Mouse (Mus musculus): ENCODE results near the gene Nktr. TPM values are rescaled to one million over a fixed set of nuclear protein-coding genes. Genes with fewer than 3 reads are reported as not detected.

The Nktr gene
- total and polyA plus RNA-seq, 3 experiments: 32.4 to 70.7 (median 34.3) TPM

- no peak for TF ChIP-seq RCOR1 (IDR thresholded peaks at IDR 0.05; ENCODE audit: low read depth, low read length)
- no peak for TF ChIP-seq USF2 (IDR thresholded peaks at IDR 0.05; ENCODE audit: borderline replicate concordance in 1 of 2, insufficient read depth in 1 of 2, low read depth in 1 of 2, low read length in 2 of 2)
Observed at GRCm38 (mm10) chr9:121718792-121719318, at the start of gene Nktr (continued).

GRCm38 (mm10) chr9:121669348-121669791 is 49.6 kb upstream of the Nktr start:
- no peak for DNase-seq (ENCODE audit: low read depth, low spot score)
- no peak overlapping the region for H3K27ac ChIP-seq (ENCODE audit: control insufficient read depth, low read depth, low read length)
- H3K36me3 ChIP-seq (ENCODE audit: control insufficient read depth in 1 of 2, insufficient read depth in 2 of 2, low read length in 2 of 2): peaks cover 0 to 6% of the 10 kb centered on the region in 2 experiments; a peak in 2 of 4 replicates
- peaks cover 0 to 14% of the 10 kb centered on the region in 2 experiments; a peak in 2 of 4 replicates for H3K4me1 ChIP-seq (ENCODE audit: control insufficient read depth in 1 of 2, insufficient read depth in 2 of 2, low read length in 2 of 2)
- H3K79me2 ChIP-seq (ENCODE audit: control insufficient read depth, insufficient read depth, low read length, poor library complexity): no peaks in the 10 kb centered on the region
- H3K9ac ChIP-seq (ENCODE audit: control insufficient read depth, low read depth, low read length, poor library complexity, severe bottlenecking): no peak overlapping the region
- no peak overlapping the region for H3K4me3 ChIP-seq (ENCODE audit: control insufficient read depth in 1 of 2, insufficient read depth in 1 of 2, low read depth in 2 of 2, low read length in 2 of 2)
- no peaks in the 10 kb centered on the region for H3K27me3 ChIP-seq (ENCODE audit: control insufficient read depth in 1 of 2, insufficient read depth in 2 of 2, low read length in 2 of 2)
- no peaks in the 10 kb centered on the region for H3K9me3 ChIP-seq (replicated peaks; ENCODE audit: insufficient read depth, low read length)
- TF ChIP-seq MAZ (IDR thresholded peaks at IDR 0.05; ENCODE audit: low read depth, low read length) (no peak), CTCF (IDR thresholded peaks at IDR 0.05 in 2 of 3, conservative IDR thresholded peaks at IDR 0.05 in 1 of 3; ENCODE audit: control insufficient read depth in 1 of 3, insufficient read depth in 1 of 3, low read depth in 2 of 3, low read length in 3 of 3, poor library complexity in 1 of 3, severe bottlenecking in 1 of 3) (0 out of 6 replicates have a peak, but pooled peaks of 1 of the 3 experiments have one; percentile 1), ELF1 (IDR thresholded peaks at IDR 0.05; ENCODE audit: low read depth, low read length) (no peak)

GRCm38 (mm10) chr9:121671300-121671699 is 47.7 kb upstream of the Nktr start:
- no peaks in the 10 kb centered on the region for H3K9me3 ChIP-seq (replicated peaks; ENCODE audit: insufficient read depth, low read length)
- no peak overlapping the region for H3K27ac ChIP-seq (ENCODE audit: control insufficient read depth, low read depth, low read length)
- peaks cover 0 to 8% of the 10 kb centered on the region in 2 experiments; a peak in 2 of 4 replicates for H3K36me3 ChIP-seq (ENCODE audit: control insufficient read depth in 1 of 2, insufficient read depth in 2 of 2, low read length in 2 of 2)
- no peaks in the 10 kb centered on the region for H3K27me3 ChIP-seq (ENCODE audit: control insufficient read depth in 1 of 2, insufficient read depth in 2 of 2, low read length in 2 of 2)
- peaks cover 0 to 17% of the 10 kb centered on the region in 2 experiments; a peak in 2 of 4 replicates for H3K4me1 ChIP-seq (ENCODE audit: control insufficient read depth in 1 of 2, insufficient read depth in 2 of 2, low read length in 2 of 2)
- no peaks in the 10 kb centered on the region for H3K79me2 ChIP-seq (ENCODE audit: control insufficient read depth, insufficient read depth, low read length, poor library complexity)
- peak; percentile 63 for TF ChIP-seq SMC3 (IDR thresholded peaks at IDR 0.05; ENCODE audit: low read depth, low read length)
- no peak for TF ChIP-seq TCF12 (IDR thresholded peaks at IDR 0.05; ENCODE audit: low read depth, low read length)
- peak; percentile 66 to 68 (median 67) for TF ChIP-seq CTCF (IDR thresholded peaks at IDR 0.05 in 2 of 3, conservative IDR thresholded peaks at IDR 0.05 in 1 of 3; ENCODE audit: control insufficient read depth in 1 of 3, insufficient read depth in 1 of 3, low read depth in 2 of 3, low read length in 3 of 3, poor library complexity in 1 of 3, severe bottlenecking in 1 of 3)
- TF ChIP-seq RAD21 (IDR thresholded peaks at IDR 0.05; ENCODE audit: low read depth, low read length): peak; percentile 28
- no peak overlapping the region for H3K9ac ChIP-seq (ENCODE audit: control insufficient read depth, low read depth, low read length, poor library complexity, severe bottlenecking)
- H3K4me3 ChIP-seq (ENCODE audit: control insufficient read depth in 1 of 2, insufficient read depth in 1 of 2, low read depth in 2 of 2, low read length in 2 of 2): no peak overlapping the region
- peak; percentile 73 for DNase-seq (ENCODE audit: low read depth, low spot score)

DNA sequence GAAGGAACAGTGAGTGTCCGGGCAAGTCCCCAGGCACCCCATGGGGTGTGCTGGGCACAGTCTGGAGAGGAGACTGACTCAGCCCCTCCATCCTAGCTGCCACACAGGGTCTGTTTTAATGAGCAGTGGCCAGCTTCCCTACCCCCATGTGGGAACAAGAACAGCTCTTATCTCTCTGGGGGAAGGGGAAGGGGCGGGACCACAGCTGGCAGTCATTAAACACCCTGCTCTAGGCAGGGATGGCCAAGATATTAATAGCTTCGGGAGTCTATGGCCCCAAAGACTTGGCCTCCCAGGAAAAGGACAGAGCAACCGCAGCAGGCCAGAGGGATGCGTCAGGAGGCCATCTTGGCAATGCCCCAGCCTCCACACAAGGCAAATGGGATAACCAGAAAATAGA is 46.7 kb upstream of the Nktr start:
- no peaks in the 10 kb centered on the region for H3K9me3 ChIP-seq (replicated peaks; ENCODE audit: insufficient read depth, low read length)
- TF ChIP-seq RAD21 (IDR thresholded peaks at IDR 0.05; ENCODE audit: low read depth, low read length): no peak
- peak; percentile 35; the same call in 1 of the 2 replicates for TF ChIP-seq SIN3A (IDR thresholded peaks at IDR 0.05; ENCODE audit: low read length)
- TF ChIP-seq CHD2 (IDR thresholded peaks at IDR 0.05; ENCODE audit: low read length): 0 out of 2 replicates have a peak, but pooled peaks have one; percentile 18
- TF ChIP-seq ETS1 (IDR thresholded peaks at IDR 0.05; ENCODE audit: low read depth, low read length): peak; percentile 58
- TF ChIP-seq GATA1 (IDR thresholded peaks at IDR 0.05; ENCODE audit: low read depth, low read length): peak; percentile 78
- 0 out of 2 replicates have a peak, but pooled peaks have one; percentile 31 for TF ChIP-seq TCF12 (IDR thresholded peaks at IDR 0.05; ENCODE audit: low read depth, low read length)
- H3K79me2 ChIP-seq (ENCODE audit: control insufficient read depth, insufficient read depth, low read length, poor library complexity): no peaks in the 10 kb centered on the region
- peak; percentile 57 for DNase-seq (ENCODE audit: low read depth, low spot score)
- peaks cover 0 to 8% of the 10 kb centered on the region in 2 experiments; a peak in 2 of 4 replicates for H3K36me3 ChIP-seq (ENCODE audit: control insufficient read depth in 1 of 2, insufficient read depth in 2 of 2, low read length in 2 of 2)
- H3K27ac ChIP-seq (ENCODE audit: control insufficient read depth, low read depth, low read length): no peak overlapping the region
- H3K27me3 ChIP-seq (ENCODE audit: control insufficient read depth in 1 of 2, insufficient read depth in 2 of 2, low read length in 2 of 2): no peaks in the 10 kb centered on the region
- H3K4me1 ChIP-seq (ENCODE audit: control insufficient read depth in 1 of 2, insufficient read depth in 2 of 2, low read length in 2 of 2): peaks cover 0 to 21% of the 10 kb centered on the region in 2 experiments; a peak in 2 of 4 replicates
- H3K9ac ChIP-seq (ENCODE audit: control insufficient read depth, low read depth, low read length, poor library complexity, severe bottlenecking): no peak overlapping the region
- no peak overlapping the region for H3K4me3 ChIP-seq (ENCODE audit: control insufficient read depth in 1 of 2, insufficient read depth in 1 of 2, low read depth in 2 of 2, low read length in 2 of 2)

Measured in MEL (cell line).